Mouse (Mus musculus) liver, embryonic 14.5 days (tissue): ENCODE data around the gene Anapc10. TPM values are rescaled to one million over a fixed set of nuclear protein-coding genes. Genes with fewer than 3 reads are reported as not detected.
"Not testable (repeated sequence)": the region's sequence is repeated elsewhere in the genome, so short reads cannot be mapped to it uniquely, and the experiment has no call there.

Source experiments
- ATAC-seq: fragments of 200-750 bp; cut with Nextera tagmentation; 2 replicates; pipeline ENCODE4 v1.8.0; 2017; ENCODE audit warnings: moderate number of reproducible peaks, mild to moderate bottlenecking, moderate library complexity; ENCODE audit not compliant: insufficient read depth
- DNase-seq, 3 experiments: peaks; one replicate each; pipeline ENCODE4 v3.0.0-alpha.2; 2012 to 2013; ENCODE audit warnings: low read depth in 3 of 3, low spot score in 3 of 3
- H3K27ac ChIP-seq: fragments of 300-500 bp; sonication (generic); 2 replicates; pipeline ENCODE4 v1.5.1; 2014; ENCODE audit warnings: moderate library complexity, mild to moderate bottlenecking, control low read depth, inconsistent platforms
- H3K27me3 ChIP-seq: fragments of 300-500 bp; sonication (generic); 2 replicates; pipeline ENCODE4 v1.6.1; 2014; ENCODE audit warnings: mild to moderate bottlenecking, low read length, moderate library complexity; ENCODE audit not compliant: control insufficient read depth, insufficient read depth
- H3K36me3 ChIP-seq: fragments of 300-500 bp; sonication (generic); replicated peaks from 2 replicates; pipeline ENCODE4 v1.6.1; 2014; ENCODE audit warnings: low read depth; ENCODE audit not compliant: control insufficient read depth, insufficient read depth
- H3K4me1 ChIP-seq, 2 experiments: fragments of 200-500 bp in 1 of 2; fragments of 300-500 bp in 1 of 2; sonication (generic) in 1 of 2; replicated peaks; 2 replicates each; pipeline ENCODE4 v1.6.1; 2012 to 2014; ENCODE audit warnings: antibody characterized with exemption in 1 of 2, inconsistent platforms in 1 of 2, low read length in 1 of 2; ENCODE audit not compliant: control insufficient read depth in 2 of 2, insufficient read depth in 2 of 2
- H3K4me2 ChIP-seq: fragments of 300-500 bp; sonication (generic); 2 replicates; pipeline ENCODE4 v1.6.1; 2014; ENCODE audit warnings: low read depth, mild to moderate bottlenecking, control low read depth, moderate library complexity
- H3K4me3 ChIP-seq, 2 experiments: fragments of 200-500 bp in 1 of 2; fragments of 300-500 bp in 1 of 2; sonication (generic) in 1 of 2; 2 replicates each; pipeline ENCODE4 v1.5.1; 2012 to 2014; ENCODE audit warnings: low read depth in 2 of 2, low read length in 2 of 2, mild to moderate bottlenecking in 2 of 2, control low read depth in 1 of 2, inconsistent platforms in 1 of 2, moderate library complexity in 1 of 2; ENCODE audit not compliant: insufficient read depth in 1 of 2
- H3K9ac ChIP-seq: fragments of 300-500 bp; sonication (generic); replicated peaks from 2 replicates; pipeline ENCODE4 v1.6.1; 2014; ENCODE audit warnings: mild to moderate bottlenecking, control low read depth, moderate library complexity
- H3K9me3 ChIP-seq: fragments of 300-500 bp; sonication (generic); 2 replicates; pipeline ENCODE4 v1.6.1; 2016; ENCODE audit warnings: low read length, mixed read lengths; ENCODE audit not compliant: control insufficient read depth
- CTCF ChIP-seq: IDR thresholded peaks from 2 replicates; pipeline ENCODE4 v1.5.1; 2016; ENCODE audit warnings: antibody characterized with exemption, low read depth, control low read depth
- EP300 ChIP-seq: IDR thresholded peaks from 2 replicates; pipeline ENCODE4 v1.6.1; 2016; ENCODE audit warnings: antibody characterized with exemption, low read depth
- WGBS: fragments of 180-500 bp; shearing (Covaris S2); extraction: QIAGEN DNeasy Blood & Tissue Kit; methylation state at CpG from one replicate; pipeline ENCODE4 v1.1.7; 2014; ENCODE audit not compliant: insufficient replicate concordance; 5-methylcytosine and 5-hydroxymethylcytosine counted together
- polyA plus RNA-seq, 2 experiments: library from polyadenylated mRNA; depleted of rRNA in 1 of 2; stranded (reverse) in 1 of 2; unstranded in 1 of 2; fragments of >200 nt; fragmentation: Nextera tagmentation in 1 of 2; extraction: Ambion mirVana in 1 of 2; gene quantifications; 2 replicates each; pipeline versions ENCODE4 v1.2.1 to v1.2.3; 2012 to 2014

Gene Anapc10
- polyA plus RNA-seq, 2 experiments, result 3.7 to 16.7 TPM

- peak overlapping the region; percentile 79 for H3K4me2 ChIP-seq
- ATAC-seq, result peak; percentile 50
- no peak overlapping the region for H3K27ac ChIP-seq
- TF ChIP-seq EP300 (no peak), CTCF (no peak)
- DNase-seq, result no peak
- no peaks in the 10 kb centered on the region for H3K9me3 ChIP-seq
- H3K4me3 ChIP-seq, result peak overlapping the region; percentile 64 to 76; a peak in 2 of 4 replicates
- H3K9ac ChIP-seq, result peak overlapping the region; percentile 63
- peaks cover 0 to 5% of the 10 kb centered on the region in 2 experiments; a peak in 2 of 4 replicates for H3K4me1 ChIP-seq
- no peaks in the 10 kb centered on the region for H3K27me3 ChIP-seq
- 29% methylated on average over 2 of the region's 2 CpGs for WGBS
- H3K36me3 ChIP-seq, result peaks cover 27% of the 10 kb centered on the region
These were observed 30.7 kb upstream of the Anapc10 start for GRCm38 (mm10) chr8:79680965-79681364.

DNA sequence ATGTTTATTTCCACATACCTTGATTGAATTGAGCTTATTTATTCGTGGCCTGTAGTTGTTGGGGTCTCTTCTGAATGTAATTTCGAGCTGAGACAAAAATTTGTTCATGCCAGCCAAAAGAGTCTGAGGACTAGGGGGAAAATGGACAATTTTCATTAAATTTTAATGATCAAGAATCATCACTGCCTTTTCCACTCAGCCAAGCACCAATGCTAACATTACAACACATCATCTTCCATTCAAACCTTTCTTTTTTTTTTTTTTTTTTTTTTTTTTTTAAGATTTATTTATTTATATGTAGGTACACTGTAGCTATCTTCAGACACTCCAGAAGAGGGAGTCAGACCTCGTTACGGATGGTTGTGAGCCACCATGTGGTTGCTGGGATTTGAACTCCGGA lies 25.7 kb upstream of the Anapc10 start:
- not testable (repeated sequence) for H3K27me3 ChIP-seq, H3K4me3 ChIP-seq, H3K4me2 ChIP-seq, DNase-seq, H3K4me1 ChIP-seq, ATAC-seq, H3K9ac ChIP-seq, H3K27ac ChIP-seq, H3K9me3 ChIP-seq
- WGBS, result 85% methylated on average over 5 of the region's 5 CpGs
- peaks cover 64% of the 10 kb centered on the region for H3K36me3 ChIP-seq

GRCm38 (mm10) chr8:79692531-79692930 lies 19.1 kb upstream of the Anapc10 start:
- no peaks in the 10 kb centered on the region for H3K27me3 ChIP-seq
- WGBS, result 78% methylated on average over 2 of the region's 2 CpGs

GRCm38 (mm10) chr8:79706687-79707086 lies 4.9 kb upstream of the Anapc10 start:
- no peak overlapping the region for H3K27ac ChIP-seq
- H3K4me2 ChIP-seq, result no peak overlapping the region
- DNase-seq, result no peak
- no peak overlapping the region for H3K4me3 ChIP-seq
- peaks cover 47% of the 10 kb centered on the region for H3K36me3 ChIP-seq
- H3K9me3 ChIP-seq, result no peaks in the 10 kb centered on the region
- H3K9ac ChIP-seq, result no peak overlapping the region
- peaks cover 2 to 4% of the 10 kb centered on the region in 2 experiments; a peak in 2 of 4 replicates for H3K4me1 ChIP-seq
- 77% methylated on average over 3 of the region's 3 CpGs for WGBS
- no peak for ATAC-seq
- H3K27me3 ChIP-seq, result no peaks in the 10 kb centered on the region
- no peak for TF ChIP-seq CTCF
- TF ChIP-seq EP300, result no peak

More at GRCm38 (mm10) chr8:79692531-79692930, 19.1 kb upstream of the Anapc10 start:
- no peak overlapping the region for H3K27ac ChIP-seq
- no peaks in the 10 kb centered on the region for H3K9me3 ChIP-seq
- H3K9ac ChIP-seq, result no peak overlapping the region
- no peak for ATAC-seq
- no peak overlapping the region for H3K4me2 ChIP-seq
- no peaks in the 10 kb centered on the region for H3K4me1 ChIP-seq
- no peak overlapping the region for H3K4me3 ChIP-seq
- peaks cover 47% of the 10 kb centered on the region for H3K36me3 ChIP-seq
- no peak for DNase-seq
- no peak for TF ChIP-seq EP300
- no peak for TF ChIP-seq CTCF

- Histone ChIP-seq H3K27me3 (no peaks in the 10 kb centered on the region), H3K4me2 (peak overlapping the region; percentile 67), H3K4me3 (peak overlapping the region in 1 of 2 experiments; percentile 73; a peak in 2 of 4 replicates), H3K9me3 (no peaks in the 10 kb centered on the region), H3K9ac (0 out of 2 replicates have a peak overlapping the region, but pooled peaks have one; percentile 5), H3K36me3 (peaks cover 6% of the 10 kb centered on the region), H3K4me1 (peaks cover 2 to 7% of the 10 kb centered on the region in 2 experiments; a peak in 3 of 4 replicates), H3K27ac (no peak overlapping the region)
- TF ChIP-seq CTCF (no peak), EP300 (no peak)
- ATAC-seq, result no peak
- 40% methylated on average over 5 of the region's 6 CpGs for WGBS
- no peak for DNase-seq
These were observed 1.1 kb downstream of the Anapc10 start for GRCm38 (mm10) chr8:79712676-79713075.
